Mouse (Mus musculus): ENCODE measurements around the gene Tbc1d19. TPM values are rescaled to one million over a fixed set of nuclear protein-coding genes. Genes with fewer than 3 reads are reported as not detected.

Tbc1d19 gene
- polyA plus RNA-seq (2017; shearing (Covaris generic)): 8.5 TPM

DNA sequence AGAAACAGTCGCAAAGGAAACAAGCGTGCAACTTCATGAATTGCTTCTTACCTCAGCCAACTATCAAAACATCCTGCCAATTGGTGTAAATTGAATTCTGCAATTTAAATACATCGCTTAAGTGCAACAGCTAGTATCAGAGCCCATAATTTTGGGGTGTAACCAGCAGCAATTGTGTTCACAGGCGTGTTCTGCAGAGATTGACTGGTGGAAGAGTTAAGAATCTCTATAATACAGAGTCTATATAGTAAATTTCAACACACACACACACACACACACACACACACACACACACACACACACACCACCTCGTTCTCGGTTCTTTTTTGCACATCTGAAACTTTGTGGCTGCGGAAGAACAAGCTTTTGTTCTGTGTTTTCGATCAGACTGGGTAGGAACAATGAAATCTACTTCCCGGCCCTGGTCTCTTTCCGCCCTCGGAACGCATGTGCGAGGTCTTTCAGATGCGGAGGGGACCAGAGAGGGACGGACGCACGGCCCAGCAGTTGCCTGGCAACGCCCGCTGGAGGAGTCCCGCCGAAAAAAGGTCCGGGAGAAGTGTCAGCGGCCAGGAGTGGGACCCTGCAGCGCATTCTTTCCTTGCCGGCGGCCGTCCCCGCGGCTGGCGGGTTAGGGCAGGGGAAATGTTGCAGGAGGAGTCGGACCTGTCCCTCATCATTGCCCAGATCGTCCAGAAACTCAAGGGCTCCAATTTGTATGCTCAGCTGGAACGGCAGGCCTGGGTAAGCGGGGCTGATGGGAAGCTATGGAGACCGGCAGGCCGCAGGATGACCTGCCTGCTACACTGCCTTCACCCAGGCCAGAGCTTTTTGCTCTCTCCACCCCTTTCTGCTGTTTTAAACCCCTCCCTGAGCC lies at the start of gene Tbc1d19:
Gene Tbc1d19, plus strand, starts transcription at position 492 of the 877 bp plus-strand sequence.

Other genes with a start within 250 kb of the Tbc1d19 start
- gene Cckar, start 101.9 kb upstream of the Tbc1d19 start, polyA plus RNA-seq (2017; shearing (Covaris generic)): not detected
- gene Stim2, start 188.9 kb downstream of the Tbc1d19 start, polyA plus RNA-seq (2017; shearing (Covaris generic)): 11.4 TPM